Mouse (Mus musculus) adipocyte (in vitro differentiated cells): ENCODE data around the gene Ccdc57.
"Not testable (repeated sequence)": the region's sequence is repeated elsewhere in the genome, so short reads cannot be mapped to it uniquely, and the experiment has no call there.

ENCODE experiments used
- DNase-seq: peaks from one replicate; pipeline ENCODE4 v3.0.0-alpha.2; 2016; ENCODE audit warnings: low spot score

The Ccdc57 gene

GRCm38 (mm10) chr11:120784064-120784791 lies 148.4 kb downstream of the Ccdc57 start, which contains the start of the genes Rfng and Gps1:
TSS of gene Rfng (minus strand) at chr11:120784207.
TSS of gene Gps1 (plus strand) at chr11:120784272.
- peak; percentile 70 for DNase-seq

- DNase-seq = no peak
Measured at GRCm38 (mm10) chr11:120783426-120784063, 149.1 kb downstream of the Ccdc57 start.

GRCm38 (mm10) chr11:120781361-120781760 lies 151.3 kb downstream of the Ccdc57 start:
- not testable (repeated sequence) for DNase-seq

GRCm38 (mm10) chr11:120779876-120780275 lies 152.8 kb downstream of the Ccdc57 start:
- no peak for DNase-seq

- DNase-seq = no peak
Measured at GRCm38 (mm10) chr11:120777123-120777522, 155.5 kb downstream of the Ccdc57 start.
